Mouse (Mus musculus): Measurements from ENCODE around the gene Pkig.
"Not testable (repeated sequence)": the region's sequence is repeated elsewhere in the genome, so short reads cannot be mapped to it uniquely, and the experiment has no call there.

Pkig gene

DNA sequence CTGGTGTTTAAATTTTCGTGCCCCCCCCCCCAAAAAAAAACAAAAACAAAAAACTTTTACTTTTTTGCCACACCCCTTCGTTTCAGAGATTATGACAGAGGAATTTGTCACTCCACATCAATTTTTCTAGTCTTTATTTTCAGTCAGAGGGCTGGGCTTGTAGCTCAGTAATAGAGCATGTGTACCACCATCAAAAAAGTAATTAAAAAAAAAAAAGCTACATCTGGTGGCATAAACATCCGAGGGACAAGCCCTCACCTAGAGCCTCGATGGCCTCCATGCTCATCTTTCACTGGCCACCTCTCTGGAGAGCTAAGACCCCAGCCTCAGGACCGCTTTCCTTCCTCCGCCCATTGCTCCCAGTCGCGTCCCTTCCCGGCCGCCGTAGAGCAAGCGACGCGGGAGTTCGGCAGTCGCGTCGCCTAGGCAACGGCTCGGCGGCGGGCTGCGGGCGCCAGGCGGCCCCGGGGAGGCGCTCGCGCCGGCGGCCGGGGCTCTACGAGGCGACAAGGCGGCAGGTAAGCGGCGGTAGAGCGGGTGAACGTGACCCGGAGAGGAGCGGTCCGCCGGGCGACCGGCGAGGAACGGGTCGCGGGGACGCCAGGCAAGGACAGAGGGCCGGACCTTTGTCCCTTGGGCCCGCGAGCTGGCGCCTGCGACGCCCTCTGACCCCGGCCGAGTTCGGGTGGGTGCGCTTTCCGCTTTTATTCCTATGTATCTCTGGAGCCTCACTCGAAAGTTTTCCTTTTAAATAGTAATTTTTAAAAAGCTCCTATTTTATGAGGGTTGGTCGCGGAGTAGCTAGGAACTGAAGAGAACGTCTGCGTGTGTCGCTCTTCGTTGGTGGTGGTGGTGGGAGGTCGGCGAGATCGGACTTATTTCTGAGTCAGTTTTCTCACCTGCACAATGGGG lies at the start of gene Pkig:
Gene Pkig (plus strand): TSS at position 412 of the 912 bp plus-strand sequence.
- peak; percentile 94 for DNase-seq (ENCODE audit: low spot score)

DNA sequence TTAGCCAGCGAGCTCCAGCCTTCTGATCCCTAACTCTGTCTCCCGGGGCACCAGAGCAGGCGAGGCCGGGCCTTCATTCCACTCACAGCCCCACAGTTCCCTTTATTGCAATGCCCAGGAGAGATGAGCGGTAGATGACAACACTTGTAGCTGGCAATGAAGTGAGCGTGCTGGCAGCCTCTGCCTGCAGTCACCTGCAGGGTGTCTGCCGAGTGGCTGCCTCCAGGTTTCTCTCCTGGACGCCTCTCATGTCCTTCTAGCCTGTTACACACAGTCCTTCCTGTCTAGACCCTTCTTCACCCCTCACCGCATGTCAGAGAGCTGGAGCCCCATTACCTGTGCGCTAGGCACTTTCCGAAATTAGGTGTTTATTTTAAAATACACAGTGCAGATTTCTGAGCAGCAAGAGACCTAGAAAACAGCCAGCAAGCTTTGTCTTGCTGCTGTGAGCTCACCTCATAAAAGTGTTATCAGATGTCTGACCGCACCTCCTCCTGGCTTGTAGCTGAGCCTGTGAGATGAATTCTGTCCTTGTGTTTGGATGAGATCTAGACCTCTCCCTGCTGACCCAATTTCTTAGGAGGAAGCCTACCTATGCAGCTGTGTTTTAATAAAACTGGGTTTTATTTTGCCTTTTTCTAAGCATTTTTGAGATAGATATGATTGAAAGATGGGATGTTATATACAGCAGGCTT lies 48.8 kb upstream of the Pkig start:
- DNase-seq (ENCODE audit: low spot score), result no peak

DNA sequence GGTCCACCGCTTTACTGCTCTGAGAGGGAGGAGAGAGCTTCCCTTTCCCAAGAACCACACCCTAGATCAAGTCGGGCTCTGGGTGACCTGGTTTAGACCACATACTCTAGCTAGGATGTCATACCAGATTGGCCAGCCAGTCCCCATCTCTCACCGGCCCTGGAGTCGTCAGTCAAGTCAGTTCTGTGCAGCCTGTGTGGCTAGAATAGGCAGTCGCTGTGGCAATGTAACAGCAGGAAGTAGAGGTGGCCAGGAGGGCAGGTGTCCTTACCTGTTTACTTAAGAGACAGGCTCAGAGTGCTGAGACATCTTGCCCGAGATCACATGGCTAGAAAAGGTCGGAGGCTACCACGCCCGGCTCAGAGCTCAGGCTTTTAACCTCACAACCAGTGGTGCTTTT lies 47.0 kb upstream of the Pkig start:
- no peak for DNase-seq (ENCODE audit: low spot score)

DNA sequence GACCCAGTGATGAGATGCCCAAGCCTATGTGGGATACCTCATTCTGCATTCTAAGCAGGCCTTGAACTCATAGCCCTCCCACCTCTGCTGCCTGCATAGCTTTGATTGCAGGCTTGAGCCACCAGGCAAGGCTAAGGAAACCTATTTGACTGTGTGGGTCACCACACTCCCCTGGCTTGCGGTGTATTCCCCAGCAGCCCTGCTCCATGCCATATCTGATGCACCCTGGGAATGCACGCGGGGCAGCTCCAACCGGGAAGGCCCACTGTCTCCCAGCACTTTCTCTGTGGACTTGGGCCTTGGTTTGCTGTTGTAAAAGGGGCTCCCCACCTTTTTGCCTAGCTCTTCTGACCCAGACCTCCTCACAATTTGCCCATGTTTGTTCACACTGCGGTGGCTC lies 45.0 kb upstream of the Pkig start:
- no peak for DNase-seq (ENCODE audit: low spot score)

DNA sequence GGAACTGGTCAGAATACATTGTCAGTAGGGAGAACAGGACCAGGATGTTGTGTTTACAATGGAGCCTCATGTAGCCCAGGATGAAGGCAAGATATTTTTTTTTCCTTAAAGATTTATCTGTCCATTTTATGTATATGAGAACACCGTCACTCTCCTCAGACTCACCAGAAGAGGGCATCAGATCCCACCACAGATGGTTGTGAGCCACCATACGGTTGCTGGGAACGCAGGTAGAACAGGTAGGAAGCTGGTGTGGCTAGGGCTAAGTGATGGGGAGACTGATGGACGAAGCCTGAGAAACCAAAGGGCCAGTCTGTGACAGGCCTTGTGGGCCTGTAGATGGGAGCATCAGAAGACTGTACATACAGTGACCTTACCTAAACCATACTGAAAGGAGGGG lies 44.2 kb upstream of the Pkig start:
- no peak for DNase-seq (ENCODE audit: low spot score)

DNA sequence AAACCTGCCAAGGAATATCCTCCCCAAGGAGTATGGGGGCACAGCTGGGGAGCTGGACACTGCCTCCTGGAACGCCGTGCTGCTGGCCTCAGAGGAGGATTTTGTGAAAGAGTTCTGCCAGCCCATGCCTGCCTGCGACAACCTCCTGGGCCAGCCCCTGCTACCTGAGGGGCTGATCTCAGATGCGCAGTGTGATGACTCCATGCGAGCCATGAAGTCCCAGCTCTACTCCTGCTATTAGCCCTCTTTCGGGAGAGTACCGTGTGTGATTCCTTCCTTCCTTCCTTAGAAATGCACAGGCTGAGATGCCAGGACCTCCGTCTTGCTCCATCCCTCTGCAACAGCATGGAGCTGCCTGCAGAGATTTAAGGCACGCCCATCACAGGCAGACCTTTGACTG lies 42.8 kb upstream of the Pkig start:
- no peak for DNase-seq (ENCODE audit: low spot score)

DNA sequence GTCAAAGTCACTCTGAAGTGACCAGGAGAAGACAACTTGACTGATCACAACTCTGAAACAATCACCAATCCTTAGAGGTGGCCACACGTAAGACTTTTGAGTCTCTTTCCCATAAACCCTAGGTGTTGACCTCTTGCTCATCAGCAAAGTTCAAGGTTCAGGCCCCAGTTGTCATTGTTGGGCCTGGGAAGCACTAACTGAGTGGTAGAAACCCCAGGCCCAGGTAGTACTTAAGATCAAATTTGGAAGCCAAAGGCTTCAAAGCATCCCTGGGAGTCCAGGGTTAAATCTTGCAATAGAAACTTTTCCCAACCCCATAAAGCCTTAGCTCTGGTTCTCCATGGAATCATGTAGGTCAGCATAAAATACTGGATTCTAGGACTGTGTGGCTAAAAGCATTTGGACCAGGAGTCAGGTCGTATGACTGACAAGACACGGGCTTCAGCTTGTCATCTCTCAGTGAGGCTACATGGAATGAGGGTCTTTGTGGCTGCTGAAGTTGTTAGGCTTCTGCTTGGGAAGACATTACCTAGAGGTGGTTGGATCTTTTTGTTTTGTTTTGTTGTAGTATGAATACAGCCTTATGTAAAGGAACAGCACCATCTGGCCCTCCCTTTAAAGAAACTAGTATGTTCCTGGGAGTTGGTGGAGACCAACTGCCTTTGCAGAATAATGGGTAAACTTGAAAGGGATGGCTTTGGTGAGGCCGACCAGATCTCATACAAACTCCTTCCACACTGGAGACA lies 42.1 kb upstream of the Pkig start:
- no peak for DNase-seq (ENCODE audit: low spot score)

DNA sequence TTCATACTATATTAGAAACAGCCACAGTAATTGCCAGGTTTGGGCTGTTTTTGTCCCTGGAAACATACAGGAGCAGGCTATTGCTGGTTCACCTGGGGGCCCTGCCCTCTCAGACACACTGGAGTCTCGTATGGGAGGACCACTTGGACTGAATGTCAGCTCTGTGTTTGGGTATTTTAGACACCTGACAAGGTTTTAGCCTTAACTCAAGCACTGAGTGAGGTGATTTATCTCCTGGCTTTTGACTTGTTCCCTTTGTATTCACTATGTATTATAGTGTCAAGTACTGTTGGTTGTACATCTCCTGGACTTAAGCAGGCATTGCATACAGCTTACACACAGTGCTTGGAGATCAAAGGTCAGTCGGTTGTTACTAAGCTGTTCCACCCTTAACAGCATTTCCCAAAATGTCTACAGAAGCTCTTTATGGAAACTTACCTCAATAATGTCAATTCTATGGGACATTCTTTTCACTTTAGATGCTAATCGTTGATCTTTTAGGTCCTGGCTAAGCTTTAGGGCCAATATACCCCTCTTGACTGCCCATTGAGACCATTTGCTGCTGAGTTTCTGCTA lies 41.4 kb upstream of the Pkig start:
- DNase-seq (ENCODE audit: low spot score), result no peak

DNA sequence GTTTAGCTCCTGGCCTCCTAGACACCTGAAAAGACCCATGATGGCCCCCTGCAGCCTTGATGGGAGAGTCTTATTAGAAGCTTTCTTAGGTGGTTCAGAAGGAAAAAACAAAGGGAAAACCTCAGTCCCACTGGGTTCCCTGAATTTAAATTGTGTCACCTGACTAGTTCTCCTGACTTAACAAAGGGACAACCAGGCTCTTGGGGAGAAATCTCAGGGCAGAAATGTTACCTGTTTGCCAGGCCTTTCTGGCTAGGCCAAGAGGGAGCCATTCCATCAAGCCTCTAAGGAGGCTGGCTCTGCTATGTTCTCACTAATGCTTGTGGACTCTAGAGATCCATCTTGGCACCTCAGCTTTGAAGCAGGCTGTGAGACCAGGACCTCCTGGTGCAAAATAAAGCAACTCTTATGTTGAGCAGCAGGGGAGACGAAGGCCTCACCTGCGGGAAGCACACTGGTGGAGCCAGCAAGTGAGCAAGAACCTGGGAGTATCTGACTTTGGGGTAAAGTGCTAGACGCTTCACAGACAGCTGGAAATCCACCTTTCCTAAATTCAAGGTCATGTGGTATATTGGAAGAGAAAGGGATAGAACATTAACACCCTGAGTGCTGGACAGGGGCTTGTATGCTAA lies 40.8 kb upstream of the Pkig start:
- DNase-seq (ENCODE audit: low spot score), result no peak

DNA sequence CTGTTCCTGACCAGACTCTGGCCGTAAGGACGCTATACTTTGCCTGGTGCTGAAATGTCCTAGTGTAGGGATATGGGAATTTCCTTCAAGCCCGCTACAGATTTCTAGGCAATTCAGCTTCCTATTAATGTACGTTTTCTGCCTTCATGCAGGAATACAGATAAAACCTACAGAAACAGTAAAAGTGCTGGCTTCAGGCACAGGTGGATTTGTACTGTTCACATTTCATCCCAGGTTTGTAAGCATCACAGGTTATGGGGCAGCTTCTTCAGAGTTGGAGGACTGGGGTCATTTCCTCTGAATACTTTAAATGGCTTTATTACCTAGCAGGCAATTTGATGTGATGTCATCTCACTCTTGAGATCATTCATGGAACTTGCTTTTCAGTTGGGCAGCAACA lies 40.3 kb upstream of the Pkig start:
- DNase-seq (ENCODE audit: low spot score), result no peak

DNA sequence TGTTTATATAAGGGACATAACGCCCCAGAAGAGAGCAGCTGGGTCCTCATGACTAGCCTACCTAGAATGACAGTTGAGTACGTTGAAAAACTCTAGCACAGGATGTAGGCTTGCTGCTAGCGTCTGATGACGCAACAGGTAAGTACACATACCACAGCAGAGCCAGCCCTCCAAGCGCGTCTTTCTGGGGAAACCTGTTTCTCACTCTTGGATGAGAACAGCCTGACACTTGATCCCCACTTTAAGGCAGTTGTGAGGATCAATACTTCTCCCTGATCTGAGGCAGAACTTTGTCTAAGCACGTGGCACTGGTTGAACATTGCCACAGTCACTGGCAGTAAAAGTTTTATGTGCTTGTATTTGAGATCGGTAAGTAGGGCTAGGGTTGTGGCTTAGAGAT lies 37.7 kb upstream of the Pkig start:
- no peak for DNase-seq (ENCODE audit: low spot score)

DNA sequence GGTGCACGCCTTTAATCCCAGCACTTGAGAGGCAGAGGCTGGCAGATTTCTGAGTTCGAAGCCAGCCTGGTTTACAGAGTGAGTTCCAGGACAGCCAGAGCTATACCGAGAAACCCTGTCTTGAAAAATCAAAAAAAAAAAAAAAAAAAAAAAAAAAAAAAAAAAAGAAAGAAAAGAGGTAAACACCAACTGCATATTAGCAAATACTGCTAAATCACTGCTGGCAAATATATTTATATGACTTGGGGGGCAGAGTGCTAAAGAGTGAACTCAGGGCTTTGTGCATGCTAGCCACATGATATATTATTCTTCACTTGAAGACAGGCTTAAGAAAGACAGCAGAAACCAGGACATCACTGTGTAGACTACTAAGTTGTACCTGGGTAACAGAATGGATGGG lies 36.8 kb upstream of the Pkig start:
- DNase-seq (ENCODE audit: low spot score), result not testable (repeated sequence)

DNA sequence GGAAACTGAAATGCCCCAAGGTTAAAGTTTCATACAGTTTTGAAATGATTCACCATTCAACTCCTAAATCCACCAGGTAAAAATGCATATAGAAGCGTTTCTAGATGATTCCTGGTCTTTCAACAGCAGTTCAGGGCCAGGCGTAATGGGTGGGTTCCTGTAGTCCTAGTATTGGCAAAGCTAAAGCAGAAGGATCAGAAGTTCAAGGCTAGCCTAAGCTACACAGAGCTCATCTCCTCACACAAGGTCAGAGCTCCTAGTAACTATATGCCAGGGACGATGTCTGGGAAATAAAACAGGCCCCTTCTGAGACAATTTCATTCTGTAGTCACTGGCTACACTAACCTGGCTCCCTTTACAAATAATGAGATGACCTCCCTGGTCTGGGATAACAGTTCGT lies 27.0 kb upstream of the Pkig start:
- DNase-seq (ENCODE audit: low spot score), result no peak

DNA sequence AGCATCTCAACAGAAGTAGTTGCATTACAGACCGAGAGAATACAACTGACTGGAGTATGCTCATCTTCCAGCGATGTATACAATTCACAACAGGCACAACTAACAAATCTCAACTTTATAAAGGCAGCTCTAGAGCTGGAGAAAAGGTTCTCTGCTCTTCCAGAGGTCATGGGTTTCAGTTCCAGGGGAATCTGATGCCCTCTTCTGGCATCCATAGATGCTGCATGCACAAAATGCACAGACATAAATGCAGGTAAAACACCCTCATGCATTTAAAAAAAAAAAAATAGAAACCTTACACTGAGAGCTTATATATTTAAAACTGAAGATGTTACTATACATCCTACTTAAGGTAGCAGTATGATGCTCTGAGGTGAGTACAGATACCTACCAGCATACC lies 26.5 kb upstream of the Pkig start:
- DNase-seq (ENCODE audit: low spot score), result no peak

DNA sequence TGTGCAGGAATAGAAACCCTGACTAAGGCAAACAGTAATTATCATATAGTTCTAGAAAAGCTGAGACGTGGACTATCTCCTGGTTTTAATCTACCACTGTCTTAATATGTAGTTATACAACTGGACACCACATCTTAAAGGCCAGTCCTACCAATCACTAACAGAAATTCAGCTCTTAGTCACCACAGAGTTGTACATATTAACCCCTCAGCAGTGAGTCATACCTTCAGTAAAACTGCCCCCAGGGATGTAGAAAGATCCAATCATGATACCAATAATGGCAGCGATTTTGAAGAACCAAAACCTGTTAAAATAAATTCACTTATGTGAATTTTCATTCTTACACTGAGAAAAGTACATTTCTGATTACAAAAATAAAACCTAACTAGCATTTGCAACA lies 24.0 kb upstream of the Pkig start:
- DNase-seq (ENCODE audit: low spot score), result no peak

DNA sequence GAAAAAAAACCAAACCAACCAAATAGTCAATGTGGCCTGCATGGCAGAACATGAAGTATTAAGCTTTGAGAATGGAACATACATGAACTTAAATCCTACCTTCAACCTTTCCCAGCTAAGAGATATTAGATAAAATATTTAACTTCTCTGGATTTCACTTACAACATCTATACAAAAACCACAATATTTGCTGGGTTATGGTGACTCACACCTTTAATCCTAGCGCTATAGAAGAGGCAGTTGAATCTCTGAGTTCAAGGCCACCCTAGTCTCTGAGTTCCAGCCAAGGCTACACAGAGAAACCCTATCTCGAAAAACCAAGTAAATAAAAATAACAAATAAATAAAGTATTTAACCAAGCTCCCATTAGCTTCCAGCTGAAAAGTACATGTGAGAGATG lies 22.1 kb upstream of the Pkig start:
- DNase-seq (ENCODE audit: low spot score), result no peak

DNA sequence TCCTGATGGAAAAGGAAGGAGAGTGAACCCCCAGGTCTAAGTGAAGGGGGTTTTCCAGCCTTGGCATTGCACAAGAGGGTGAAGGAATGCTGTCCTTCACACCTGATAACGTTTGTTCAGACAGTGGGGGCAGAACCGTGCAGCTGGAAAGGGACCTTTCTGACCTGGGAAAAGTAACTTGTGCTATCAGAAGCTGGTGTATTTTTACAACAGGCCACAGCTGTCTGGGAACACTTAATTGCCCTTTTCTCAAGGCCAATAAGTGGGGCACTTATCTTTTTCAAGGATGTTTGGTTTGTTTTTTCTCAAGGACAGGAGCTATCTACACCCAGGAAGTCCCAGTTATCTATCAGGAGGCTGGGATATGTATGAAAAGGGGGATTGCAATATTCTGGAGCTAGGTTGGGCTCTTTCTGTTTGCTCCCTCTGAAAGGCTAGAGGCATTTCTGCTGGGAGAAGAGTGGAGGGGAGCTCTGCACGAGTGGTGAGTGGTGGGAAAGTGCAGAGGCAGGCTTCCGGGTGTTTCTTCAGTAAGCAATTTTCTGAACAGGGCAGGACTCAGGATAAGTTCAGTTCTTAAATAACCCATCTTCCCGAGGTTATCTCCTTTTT lies 20.4 kb upstream of the Pkig start:
- no peak for DNase-seq (ENCODE audit: low spot score)

DNA sequence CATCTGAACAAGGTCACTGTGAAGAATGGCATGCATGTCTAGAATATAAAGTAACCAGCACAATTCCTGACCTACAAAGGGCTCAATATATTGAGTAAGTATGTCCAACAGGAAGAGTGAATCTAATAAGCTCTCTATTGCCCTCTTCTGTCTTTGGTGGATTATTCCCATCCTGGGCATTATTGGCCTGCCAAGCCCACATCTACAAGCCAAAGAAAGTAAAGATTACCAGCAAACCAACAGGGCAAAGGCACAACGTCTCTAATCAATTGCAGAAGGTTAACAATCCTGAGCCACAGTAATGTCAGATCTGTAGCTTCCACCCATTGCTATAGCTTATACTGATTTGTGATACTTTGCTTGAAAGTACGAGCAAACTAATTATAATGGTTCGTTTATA lies 17.7 kb upstream of the Pkig start:
- DNase-seq (ENCODE audit: low spot score), result no peak

DNA sequence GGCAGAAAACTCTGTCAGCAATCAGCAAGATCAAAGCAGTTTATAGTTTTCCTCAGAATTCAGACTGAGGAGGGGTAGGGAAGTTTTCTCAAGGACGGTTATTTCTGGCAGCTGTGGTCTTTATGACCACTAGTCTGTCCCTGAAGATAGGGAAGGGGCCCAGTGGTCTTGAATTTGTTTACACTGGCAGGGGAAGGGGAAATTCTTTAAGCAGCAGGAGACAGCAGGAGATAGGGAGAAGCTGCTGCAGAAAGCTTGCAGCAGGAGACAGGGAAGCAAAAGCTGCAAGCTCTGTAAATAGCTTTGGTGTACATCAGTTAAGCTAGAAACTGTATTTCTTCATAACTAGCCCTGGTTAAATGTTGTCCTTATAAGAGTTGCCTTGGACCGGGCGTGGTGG lies 16.5 kb upstream of the Pkig start:
- DNase-seq (ENCODE audit: low spot score), result no peak

DNA sequence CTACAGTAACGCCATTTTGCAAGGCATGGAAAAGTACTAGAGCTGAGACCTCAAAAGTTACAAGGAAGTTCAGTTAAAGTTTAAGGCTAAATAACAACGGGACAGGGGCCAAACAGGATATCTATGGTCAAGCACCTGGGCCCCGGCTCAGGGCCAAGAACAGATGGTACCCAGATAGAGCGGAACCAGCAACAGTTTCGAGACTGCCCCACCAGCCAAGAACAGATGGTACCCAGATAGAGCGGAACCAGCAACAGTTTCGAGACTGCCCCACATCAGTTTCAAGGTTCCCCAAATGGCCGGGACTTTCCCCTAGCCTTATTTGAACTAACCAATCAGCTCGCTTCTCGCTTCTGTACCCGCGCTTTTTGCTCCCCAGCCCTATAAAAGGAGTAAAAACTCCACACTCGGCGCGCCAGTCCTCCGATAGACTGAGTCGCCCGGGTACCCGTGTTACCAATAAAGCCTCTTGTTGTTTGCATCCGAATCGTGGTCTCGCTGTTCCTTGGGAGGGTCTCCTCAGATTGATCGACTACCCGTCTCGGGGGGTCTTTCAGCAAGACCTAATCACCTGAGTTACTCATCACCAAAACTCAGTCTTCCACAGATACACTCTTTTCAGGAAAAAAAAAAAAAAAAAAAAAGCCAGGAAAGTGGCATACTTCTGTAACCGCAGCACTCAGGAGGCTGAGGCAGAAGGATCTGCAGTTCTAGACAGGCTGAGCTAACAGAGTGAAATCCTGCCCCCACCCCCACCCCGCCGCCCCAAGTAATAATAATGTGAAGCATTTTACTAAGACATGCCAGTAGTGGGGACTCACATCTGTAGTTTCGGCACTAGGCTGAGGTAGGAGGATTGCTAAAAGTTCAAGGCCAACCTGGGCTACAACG lies 15.3 kb upstream of the Pkig start:
- DNase-seq (ENCODE audit: low spot score), result no peak

DNA sequence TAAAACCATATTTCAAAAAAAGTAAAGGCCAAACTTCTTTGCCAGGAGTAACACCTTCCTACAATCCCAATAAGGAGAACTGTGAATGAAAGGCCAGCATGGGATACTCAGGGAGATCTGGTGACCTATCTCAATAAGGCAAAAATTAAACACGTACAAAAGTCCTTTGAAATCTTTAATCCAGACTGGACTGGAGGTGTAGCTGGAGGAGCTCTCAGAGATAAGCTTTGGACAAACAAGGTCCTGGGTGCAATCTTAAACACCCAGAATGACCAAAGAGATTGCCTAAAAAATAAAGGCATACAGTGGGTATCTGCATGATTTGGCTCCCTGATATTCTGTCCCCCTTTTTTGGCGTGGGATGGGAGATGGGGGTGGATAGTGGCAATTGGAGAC lies 14.6 kb upstream of the Pkig start:
- DNase-seq (ENCODE audit: low spot score), result no peak
